Mouse (Mus musculus) heart, postnatal 0 days (tissue): Measurements from ENCODE around the gene Plekho1.

Experiments used
- CTCF ChIP-seq: IDR thresholded peaks from 2 replicates; pipeline ENCODE4 v1.5.1; 2016; ENCODE audit warnings: antibody characterized with exemption, control low read depth, low read depth
- EP300 ChIP-seq: IDR thresholded peaks from 2 replicates; pipeline ENCODE4 v1.6.1; 2016; ENCODE audit warnings: antibody characterized with exemption, low read depth

DNA sequence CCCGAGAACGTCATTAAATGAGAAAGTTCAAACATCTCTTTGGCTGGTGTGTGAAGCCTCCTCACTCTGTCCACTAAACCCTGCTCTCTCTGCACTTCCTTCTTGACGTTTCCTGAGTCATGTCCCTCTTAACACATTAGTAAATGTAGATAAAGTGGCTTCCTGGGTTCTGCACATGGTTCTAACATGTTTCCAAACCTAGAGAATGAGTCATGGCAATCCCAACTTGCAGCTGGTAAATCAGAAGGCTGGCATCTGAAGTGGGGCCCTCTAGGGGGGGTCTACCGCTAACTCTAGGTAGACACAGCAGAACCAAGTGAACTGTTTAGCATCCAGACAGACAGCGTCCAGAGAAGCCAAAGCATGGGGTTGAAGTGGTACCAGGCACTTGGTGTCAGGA, 21.7 kb upstream of the Plekho1 start:
- TF ChIP-seq CTCF (no peak), EP300 (no peak)
